Mouse (Mus musculus) skeletal muscle tissue, adult 2 months (tissue): Measurements from ENCODE around the gene Camk1g.

Source experiments
- DNase-seq: peaks from one replicate; pipeline ENCODE4 v3.0.0-alpha.2; 2012; ENCODE audit warnings: low read depth, low spot score

The Camk1g gene

GRCm38 (mm10) chr1:193332671-193333070 lies 37.4 kb downstream of the Camk1g start:
- DNase-seq: peak; percentile 43

GRCm38 (mm10) chr1:193332018-193332417 lies 38.1 kb downstream of the Camk1g start:
- DNase-seq: no peak

DNA sequence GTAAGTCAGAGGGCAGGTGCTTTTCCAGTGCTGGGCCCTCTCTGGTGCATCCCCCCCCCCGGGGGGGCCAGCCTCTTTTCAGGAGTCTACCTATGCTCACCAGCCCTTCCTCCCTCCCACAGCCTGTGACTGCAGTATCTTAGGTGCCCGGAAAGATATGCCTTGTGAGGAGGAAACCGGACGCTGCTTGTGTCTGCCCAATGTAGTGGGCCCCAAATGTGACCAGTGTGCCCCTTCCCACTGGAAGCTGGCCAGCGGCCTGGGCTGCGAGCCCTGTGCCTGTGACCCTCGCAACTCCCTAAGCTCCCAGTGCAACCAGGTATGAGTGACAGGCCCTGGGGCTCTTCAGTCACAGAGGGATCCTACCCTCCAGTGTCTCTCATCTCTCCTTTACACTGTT lies 39.5 kb downstream of the Camk1g start:
- DNase-seq: no peak

DNA sequence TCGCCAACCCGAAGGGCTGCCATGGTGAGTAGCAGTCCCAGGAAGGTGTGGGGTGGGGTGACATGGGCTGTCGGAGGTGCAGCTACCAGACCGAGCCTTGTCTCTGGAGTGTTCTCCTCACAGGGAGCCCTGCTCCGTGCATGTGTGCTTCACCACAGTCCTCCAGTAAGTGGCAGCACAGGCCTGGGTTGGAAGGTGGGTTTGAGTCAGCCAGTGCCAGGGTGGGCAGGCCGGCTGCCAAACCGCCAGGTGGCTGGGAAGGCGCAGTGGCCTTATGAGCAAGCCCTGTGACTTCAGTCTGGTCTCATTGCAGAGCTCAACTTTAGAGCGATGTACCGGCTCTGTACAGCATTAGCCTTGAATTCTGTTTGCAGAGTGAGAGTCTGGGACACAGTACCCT lies 39.9 kb downstream of the Camk1g start:
- peak; percentile 91 for DNase-seq

DNA sequence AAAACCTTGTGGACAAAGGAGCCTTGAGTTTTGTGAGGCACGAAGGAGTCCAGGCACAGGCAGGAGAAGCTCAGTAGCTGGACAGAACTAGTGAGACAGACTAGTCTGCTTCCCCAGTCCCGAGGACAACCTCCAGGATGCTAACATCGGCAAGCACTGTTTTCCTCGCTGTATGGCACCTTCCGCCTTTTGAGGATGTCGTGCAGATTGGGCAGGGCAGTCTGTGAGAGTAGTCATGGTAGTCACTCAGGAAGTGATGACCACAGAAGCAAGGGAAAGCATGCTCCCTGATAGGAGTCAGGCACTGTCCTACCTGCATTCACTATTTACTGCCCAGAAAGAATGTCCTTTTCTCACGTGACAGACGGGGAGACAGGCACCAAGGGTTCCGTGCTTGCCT lies 40.5 kb downstream of the Camk1g start:
- no peak for DNase-seq

- no peak for DNase-seq
These were observed 42.4 kb downstream of the Camk1g start for GRCm38 (mm10) chr1:193327686-193328085.

- DNase-seq: no peak
These were observed 42.9 kb downstream of the Camk1g start for GRCm38 (mm10) chr1:193327216-193327615.

DNA sequence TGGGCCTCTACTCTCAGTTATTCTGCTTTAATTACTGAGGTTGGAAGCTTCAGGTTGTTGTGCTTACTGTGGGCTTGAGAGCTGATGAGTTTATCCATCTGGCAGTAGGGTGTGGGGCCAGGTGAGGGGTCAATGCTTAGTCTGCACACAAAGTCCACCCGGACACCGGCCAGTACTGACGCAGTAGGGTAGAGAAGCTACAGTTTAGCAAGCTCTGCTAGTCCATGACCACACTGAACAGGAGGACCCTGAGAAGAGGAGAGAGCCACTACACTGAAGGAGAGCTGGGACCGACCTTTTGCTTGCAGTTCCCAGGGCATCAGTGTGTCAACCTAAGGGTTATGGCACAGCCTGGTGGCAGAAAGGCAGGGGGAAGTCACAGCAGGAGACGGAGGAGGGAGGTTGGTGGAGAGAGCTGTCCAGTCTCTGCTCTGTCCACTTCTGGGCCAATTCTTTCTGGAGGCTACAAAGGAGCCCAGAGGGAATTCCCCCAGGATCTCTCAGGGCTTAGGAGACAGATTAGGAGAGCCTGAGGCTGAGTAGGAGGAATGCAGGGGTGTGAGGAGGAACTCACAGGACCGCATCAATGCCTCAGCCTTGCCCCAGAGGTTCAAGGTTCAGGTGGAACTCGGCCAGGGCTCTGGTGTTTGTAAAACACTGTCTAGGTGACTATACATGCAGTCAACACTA lies 43.5 kb downstream of the Camk1g start:
- DNase-seq: no peak

GRCm38 (mm10) chr1:193325891-193326290 lies 44.2 kb downstream of the Camk1g start:
- DNase-seq: no peak

- DNase-seq: no peak
These were observed 45.9 kb downstream of the Camk1g start for GRCm38 (mm10) chr1:193324224-193324623.

GRCm38 (mm10) chr1:193323686-193324085 lies 46.4 kb downstream of the Camk1g start:
- no peak for DNase-seq

GRCm38 (mm10) chr1:193320398-193320797 lies 49.7 kb downstream of the Camk1g start:
- DNase-seq: no peak

DNA sequence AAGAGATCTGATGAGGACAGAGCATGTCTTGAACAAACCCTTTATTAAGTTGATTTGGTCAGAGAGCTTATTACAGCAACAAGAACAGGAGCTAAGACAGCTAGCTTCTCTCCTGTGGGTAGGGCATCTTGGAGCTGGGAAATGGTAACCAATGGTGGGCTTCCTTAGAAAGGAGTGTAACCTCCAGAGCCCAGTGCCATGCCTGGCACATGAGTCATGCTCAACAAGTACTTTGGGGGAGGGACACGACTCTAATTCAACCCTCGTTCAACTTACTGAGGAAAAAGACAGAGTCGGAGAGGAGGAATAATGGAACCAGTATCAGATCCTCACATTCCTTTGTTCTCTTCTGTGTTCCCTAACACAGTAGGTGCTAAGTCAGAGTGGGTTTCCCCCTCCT lies 50.4 kb downstream of the Camk1g start:
- no peak for DNase-seq

DNA sequence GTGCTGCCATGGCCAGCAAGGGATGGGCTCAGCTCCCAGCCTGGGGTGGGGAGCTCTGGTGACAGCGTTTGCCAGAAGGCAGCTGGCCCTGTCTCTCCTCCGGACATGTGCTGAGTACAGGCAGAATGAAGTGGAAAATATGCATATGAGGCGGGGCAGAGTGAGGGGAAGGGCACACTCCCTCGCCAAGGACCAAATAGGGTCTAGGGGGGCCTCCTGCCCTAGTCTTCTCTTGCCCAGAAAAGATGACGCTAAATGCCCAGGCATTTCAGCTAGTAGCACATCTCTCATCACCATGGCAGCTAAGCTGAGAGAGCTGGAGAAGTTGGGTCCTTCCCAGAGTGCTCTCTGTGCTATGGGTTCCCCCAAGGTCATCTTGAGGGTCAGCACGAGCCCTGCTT lies 52.9 kb downstream of the Camk1g start:
- peak; percentile 93 for DNase-seq

DNA sequence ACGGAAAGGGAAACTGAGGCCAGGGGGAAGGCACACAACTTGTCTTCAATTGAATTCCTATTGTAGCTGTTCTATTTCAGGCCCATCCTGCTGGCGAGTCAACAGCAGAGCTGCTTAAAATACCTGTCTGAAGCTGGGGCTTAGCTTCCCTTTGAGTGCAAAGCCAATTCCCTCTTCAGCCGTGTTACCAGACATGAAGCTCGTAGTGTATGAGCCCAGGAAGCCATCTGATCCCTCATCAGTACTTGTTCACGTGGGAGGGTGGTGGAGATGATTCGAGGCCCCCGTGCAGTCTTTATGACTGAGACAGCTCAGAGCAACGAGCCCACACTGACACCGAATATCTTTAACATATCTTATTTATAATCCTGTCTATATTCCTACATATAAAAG lies 53.7 kb downstream of the Camk1g start:
- DNase-seq: peak; percentile 81

DNA sequence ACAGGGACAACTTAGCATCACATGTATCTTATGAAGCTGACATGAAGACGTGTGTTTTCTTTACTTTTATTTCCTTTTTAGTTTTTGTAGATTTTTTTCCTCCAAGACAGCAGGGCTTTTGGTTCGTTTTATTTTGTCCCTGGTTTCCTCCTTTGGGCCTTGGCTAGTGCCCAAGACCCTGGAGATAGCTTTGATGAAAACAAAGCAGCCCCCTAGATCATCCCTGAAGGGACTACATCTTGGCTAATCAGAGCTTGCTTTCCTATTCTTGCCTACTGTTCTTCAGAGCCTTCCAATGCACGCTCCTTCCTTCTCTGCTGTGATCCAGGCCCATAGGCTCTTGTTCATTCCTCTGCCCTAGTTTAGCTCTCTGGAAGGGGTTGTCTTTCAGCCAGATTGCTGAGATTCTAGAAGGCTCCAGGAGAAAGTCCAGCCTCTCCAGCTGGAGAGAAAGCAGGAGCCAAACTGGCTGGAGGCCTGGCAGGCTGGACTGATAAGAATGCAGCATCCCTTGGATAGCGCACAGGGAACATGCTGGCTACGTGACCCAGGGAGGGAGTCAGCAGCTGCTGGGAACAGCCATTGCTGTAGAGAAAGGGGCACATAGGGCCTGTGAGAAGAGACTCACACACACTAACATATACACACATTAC lies 54.3 kb downstream of the Camk1g start:
- peak; percentile 95 for DNase-seq

DNA sequence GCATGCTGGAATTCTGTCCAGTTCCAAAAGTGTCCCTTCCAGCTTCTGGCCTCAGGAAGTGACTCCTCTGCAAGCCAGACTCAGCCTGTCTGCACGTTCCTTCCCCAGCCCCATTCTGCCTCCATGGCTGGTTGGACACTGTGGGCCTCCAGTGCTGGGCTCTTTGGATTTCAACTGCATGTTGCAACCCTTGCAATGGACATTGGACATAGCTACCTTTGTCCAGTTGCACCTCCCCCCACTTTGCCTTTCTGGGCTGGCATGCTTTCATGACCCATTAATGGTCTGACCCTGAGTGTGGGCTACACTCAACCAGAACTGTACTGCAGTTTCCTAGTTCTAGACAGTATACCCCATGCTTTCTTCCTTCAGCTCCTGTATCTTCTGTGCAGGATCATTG lies 58.5 kb downstream of the Camk1g start:
- no peak for DNase-seq

DNA sequence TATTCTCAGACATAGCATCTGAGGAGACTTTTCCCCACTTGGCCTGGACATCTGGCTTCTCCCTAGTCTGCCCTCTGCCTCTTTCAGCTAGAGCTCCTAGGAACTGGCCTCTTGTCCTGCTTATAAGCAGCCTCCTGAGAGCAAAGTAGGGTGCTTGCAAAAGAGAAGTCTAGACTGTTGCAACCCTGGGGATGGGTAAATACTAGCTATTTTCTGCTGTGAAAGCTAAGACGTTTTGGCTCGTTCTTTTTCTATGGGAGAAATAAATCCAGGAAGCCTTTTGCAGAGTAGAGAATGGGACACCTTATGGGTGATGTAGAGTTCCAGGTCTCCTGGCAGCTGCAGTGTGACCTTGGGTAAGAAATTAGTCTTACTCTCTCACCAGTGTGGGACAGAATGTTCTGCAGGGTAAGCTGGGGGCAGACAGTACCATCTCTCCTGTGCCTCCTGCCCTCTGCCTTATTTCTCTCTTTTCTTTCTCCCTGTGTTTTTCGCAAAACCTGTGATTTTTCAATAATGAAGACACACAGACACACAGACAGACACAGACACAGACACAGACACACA lies 59.5 kb downstream of the Camk1g start:
- DNase-seq: no peak

DNA sequence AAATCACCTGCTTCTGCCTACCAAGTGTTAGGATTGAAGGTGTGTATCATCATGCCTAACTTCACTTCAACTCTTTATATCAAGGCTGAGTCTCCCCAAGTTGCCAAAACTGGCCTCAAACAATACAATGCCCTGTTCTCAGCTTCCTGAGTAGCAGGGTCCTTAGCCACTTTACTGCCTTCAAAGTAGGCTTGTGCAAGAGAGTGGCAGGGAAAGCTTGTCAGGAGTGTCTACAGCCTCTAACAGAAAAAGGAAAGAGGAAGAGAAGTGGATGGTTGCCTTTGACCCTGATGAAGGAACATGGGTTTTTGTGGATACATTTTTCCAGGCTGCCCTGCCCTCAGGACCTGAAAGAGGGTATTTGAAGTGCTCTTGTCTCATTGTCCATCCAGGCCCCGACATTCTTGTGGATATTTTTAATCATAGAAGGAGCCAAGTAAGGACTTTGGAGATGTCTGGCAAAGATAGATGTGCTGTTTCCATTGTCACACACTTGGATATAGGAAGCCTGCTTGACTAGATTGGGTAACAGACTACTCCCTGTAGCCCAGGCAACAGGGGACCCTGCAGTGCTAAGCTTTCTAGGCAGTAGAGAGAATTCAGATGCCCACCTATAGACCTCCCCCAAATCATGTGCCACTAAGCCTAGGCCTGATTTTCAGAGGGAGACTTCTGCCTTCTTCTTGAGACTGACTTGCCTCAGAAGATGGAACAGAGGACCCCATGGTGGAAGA lies 60.1 kb downstream of the Camk1g start:
- DNase-seq: no peak

- DNase-seq: no peak
These were observed 63.3 kb downstream of the Camk1g start for GRCm38 (mm10) chr1:193306832-193307231.

DNA sequence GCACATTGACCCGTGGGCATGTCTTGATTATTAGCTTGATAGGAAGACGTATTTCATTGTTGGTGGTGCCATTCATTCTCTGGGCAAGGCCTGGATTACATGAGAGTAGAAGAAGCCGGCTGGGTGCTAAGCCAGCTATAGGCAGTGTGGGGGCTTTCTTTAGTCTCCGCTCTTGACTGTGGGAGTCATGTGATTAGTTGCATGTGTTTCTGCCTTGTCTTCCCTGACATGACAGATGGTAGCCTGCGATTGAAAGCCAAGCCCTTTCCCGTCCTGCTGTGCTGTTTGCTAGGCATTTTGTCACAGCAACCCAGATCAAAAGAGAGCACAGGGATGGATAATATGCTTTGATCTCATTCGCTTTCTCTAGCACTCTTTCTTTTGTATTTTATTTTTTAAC lies 64.7 kb downstream of the Camk1g start:
- DNase-seq: no peak

DNA sequence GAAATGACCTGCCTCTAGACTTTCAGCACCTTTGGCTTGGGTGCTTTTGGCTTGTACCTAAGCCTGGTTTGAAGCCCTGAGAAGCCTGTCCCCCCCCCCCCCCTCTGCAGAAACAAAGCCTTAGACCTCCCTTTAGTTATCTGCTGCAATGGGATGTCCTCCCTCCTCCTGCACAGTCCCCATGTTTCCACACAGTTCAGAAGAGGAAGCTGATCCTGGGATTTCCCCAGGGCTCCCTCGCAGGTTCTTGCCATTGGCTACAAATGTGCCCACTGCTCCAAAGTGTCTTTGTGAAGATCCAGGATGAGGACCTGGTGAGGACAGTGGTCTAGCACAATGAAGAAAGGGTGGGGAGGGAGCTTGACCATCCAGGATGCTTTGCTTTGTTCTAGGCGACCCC lies 67.0 kb downstream of the Camk1g start:
- no peak for DNase-seq

DNA sequence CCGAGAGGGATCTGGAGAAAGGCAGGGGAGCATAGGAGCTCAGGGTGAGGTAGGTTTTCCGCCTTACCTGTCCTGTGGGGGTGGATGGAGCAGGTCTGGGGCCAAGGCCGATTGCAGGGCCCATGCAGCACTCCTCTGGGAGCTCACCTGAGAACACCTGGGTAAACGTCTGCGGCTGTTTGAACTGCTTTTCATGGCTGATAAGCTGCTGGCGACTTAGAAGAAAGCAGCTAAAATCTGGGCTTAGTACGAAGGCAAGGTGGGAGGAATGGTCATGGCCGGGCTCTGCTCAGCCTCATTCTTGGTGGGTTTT lies 68.0 kb downstream of the Camk1g start:
- no peak for DNase-seq
